Mouse (Mus musculus) MEL (cell line): ENCODE measurements around the gene Ddr1.

ENCODE experiments used
- BHLHE40 ChIP-seq: IDR thresholded peaks from 2 replicates; pipeline ENCODE4 v1.6.1; 2012; ENCODE audit warnings: low read depth, mild to moderate bottlenecking, inconsistent platforms, low read length, improper control_type of control experiment, borderline replicate concordance
- CTCF ChIP-seq, 3 experiments: IDR thresholded peaks in 2 of 3; conservative IDR thresholded peaks in 1 of 3; 2 replicates each; pipeline ENCODE4 v1.5.1; 2011 to 2012; ENCODE audit warnings: low read length in 3 of 3, low read depth in 2 of 3, mild to moderate bottlenecking in 2 of 3, improper control_type of control experiment in 1 of 3, inconsistent platforms in 1 of 3, mixed read lengths in 1 of 3, moderate library complexity in 1 of 3; ENCODE audit not compliant: control insufficient read depth in 1 of 3, insufficient read depth in 1 of 3, poor library complexity in 1 of 3, severe bottlenecking in 1 of 3
- MAFK ChIP-seq: IDR thresholded peaks from 2 replicates; pipeline ENCODE4 v1.6.1; 2011; ENCODE audit warnings: low read depth, mild to moderate bottlenecking, low read length, improper control_type of control experiment, borderline replicate concordance
- MAZ ChIP-seq: IDR thresholded peaks from 2 replicates; pipeline ENCODE4 v1.6.1; 2012; ENCODE audit warnings: low read depth, mild to moderate bottlenecking, inconsistent platforms, low read length, improper control_type of control experiment
- MXI1 ChIP-seq: IDR thresholded peaks from 2 replicates; pipeline ENCODE4 v1.6.1; 2011; ENCODE audit warnings: mild to moderate bottlenecking, low read depth, low read length, improper control_type of control experiment
- NELFE ChIP-seq: IDR thresholded peaks from 2 replicates; pipeline ENCODE4 v1.6.1; 2011; ENCODE audit warnings: low read depth, low read length, improper control_type of control experiment
- POLR2A ChIP-seq, 2 experiments: IDR thresholded peaks; 2 replicates each; pipeline ENCODE4 v1.6.1; 2011 to 2012; ENCODE audit warnings: low read length in 2 of 2, mild to moderate bottlenecking in 2 of 2, control low read depth in 1 of 2, improper control_type of control experiment in 1 of 2, low read depth in 1 of 2, moderate library complexity in 1 of 2; ENCODE audit not compliant: control insufficient read depth in 1 of 2, insufficient read depth in 1 of 2, poor library complexity in 1 of 2
- POLR2AphosphoS2 ChIP-seq: IDR thresholded peaks from 2 replicates; pipeline ENCODE4 v1.6.1; 2011; ENCODE audit warnings: low read length, improper control_type of control experiment
- TBP ChIP-seq: IDR thresholded peaks from 2 replicates; pipeline ENCODE4 v1.8.0; 2011; ENCODE audit warnings: low read depth, low read length, improper control_type of control experiment
- ZC3H11A ChIP-seq: IDR thresholded peaks from 2 replicates; pipeline ENCODE4 v1.6.1; 2012; ENCODE audit warnings: low read depth, mild to moderate bottlenecking, inconsistent platforms, low read length, improper control_type of control experiment
- ZNF384 ChIP-seq: IDR thresholded peaks from 2 replicates; pipeline ENCODE4 v1.6.1; 2012; ENCODE audit warnings: low read depth, mild to moderate bottlenecking, inconsistent platforms, low read length, improper control_type of control experiment

DNA sequence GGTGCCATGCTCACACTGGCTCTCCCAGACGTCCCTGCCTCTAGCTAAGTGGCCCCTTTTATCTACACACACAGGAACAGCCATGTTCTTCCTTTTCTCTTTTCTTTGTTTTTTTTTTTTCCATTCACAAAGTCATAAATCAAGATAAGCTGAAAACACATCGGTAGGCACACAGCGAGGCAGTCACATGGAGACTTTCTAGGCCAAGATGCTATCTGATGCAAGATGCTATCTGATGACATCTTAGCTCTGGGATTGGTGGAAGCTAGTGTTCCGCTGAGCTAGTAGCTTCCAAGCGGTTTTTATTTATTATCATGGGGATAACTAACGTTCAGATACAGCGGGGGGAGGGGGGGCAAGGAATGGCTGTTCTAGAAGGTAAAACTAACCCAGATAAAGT, 22.6 kb upstream of the Ddr1 start:
- TF ChIP-seq POLR2A (IDR thresholded peaks at IDR 0.05; ENCODE audit: control insufficient read depth in 1 of 2, insufficient read depth in 1 of 2, low read depth in 1 of 2, low read length in 2 of 2, poor library complexity in 1 of 2) (no peak), ZNF384 (no peak), CTCF (IDR thresholded peaks at IDR 0.05 in 2 of 3, conservative IDR thresholded peaks at IDR 0.05 in 1 of 3; ENCODE audit: control insufficient read depth in 1 of 3, insufficient read depth in 1 of 3, low read depth in 2 of 3, low read length in 3 of 3, poor library complexity in 1 of 3, severe bottlenecking in 1 of 3) (no peak), MAZ (no peak), POLR2AphosphoS2 (no peak), NELFE (no peak), MAFK (no peak), BHLHE40 (no peak), TBP (no peak), MXI1 (no peak), ZC3H11A (no peak)
